Mouse (Mus musculus) embryonic fibroblast, embryonic 13.5 days (primary cell): Measurements from ENCODE around the gene Tlx2. TPM values are rescaled to one million over a fixed set of nuclear protein-coding genes. Genes with fewer than 3 reads are reported as not detected.

Experiments used
- H3K27ac ChIP-seq: 2 replicates; pipeline ENCODE4 v1.5.1; 2012; ENCODE audit warnings: low read length, control low read depth, inconsistent platforms; ENCODE audit not compliant: insufficient read depth
- H3K4me1 ChIP-seq: 2 replicates; pipeline ENCODE4 v1.6.1; 2011; ENCODE audit warnings: low read length; ENCODE audit not compliant: control insufficient read depth, insufficient read depth
- H3K4me3 ChIP-seq: 2 replicates; pipeline ENCODE4 v1.5.1; 2011; ENCODE audit warnings: mild to moderate bottlenecking, control low read depth, low read length; ENCODE audit not compliant: insufficient read depth
- CTCF ChIP-seq: IDR thresholded peaks from 2 replicates; pipeline ENCODE4 v1.5.1; 2011; ENCODE audit warnings: mild to moderate bottlenecking, control low read depth, low read length, moderate library complexity, borderline replicate concordance; ENCODE audit not compliant: insufficient read depth
- POLR2A ChIP-seq: IDR thresholded peaks from 2 replicates; pipeline ENCODE4 v1.6.1; 2011; ENCODE audit warnings: low read depth, mild to moderate bottlenecking, control low read depth, low read length, moderate library complexity
- polyA plus RNA-seq: library from polyadenylated mRNA; stranded (reverse); fragments of >200 nt; gene quantifications from 2 replicates; pipeline ENCODE4 v1.2.4, GENCODE M21; 2011; ENCODE audit warnings: low read depth; ENCODE audit not compliant: missing spikeins, insufficient read length

Tlx2 gene
- polyA plus RNA-seq, 1 experiment = not detected

- TF ChIP-seq POLR2A (no peak), CTCF (no peak)
- no peak overlapping the region for H3K4me3 ChIP-seq
- no peak overlapping the region for H3K27ac ChIP-seq
- H3K4me1 ChIP-seq = peaks cover 5% of the 10 kb centered on the region
Measured at GRCm38 (mm10) chr6:83058725-83059124, 11.4 kb downstream of the Tlx2 start.

GRCm38 (mm10) chr6:83057790-83058189 is 12.3 kb downstream of the Tlx2 start, which contains the start of gene Dqx1:
Gene Dqx1 (plus strand): TSS chr6:83057844.
- H3K4me1 ChIP-seq = peaks cover 5% of the 10 kb centered on the region
- H3K27ac ChIP-seq = no peak within 1 kb of the TSS
- no peak for TF ChIP-seq POLR2A
- no peak for TF ChIP-seq CTCF

GRCm38 (mm10) chr6:83054871-83055431 is 15.1 kb downstream of the Tlx2 start, which contains the start of gene Htra2:
Gene Htra2 (minus strand): TSS chr6:83055273.
- H3K4me1 ChIP-seq = peaks cover 5% of the 10 kb centered on the region

More at GRCm38 (mm10) chr6:83057790-83058189, 12.3 kb downstream of the Tlx2 start, which contains the start of gene Dqx1:
- H3K4me3 ChIP-seq = no peak within 1 kb of the TSS

GRCm38 (mm10) chr6:83054074-83054851 is 15.8 kb downstream of the Tlx2 start, which contains the start of gene Aup1:
Gene Aup1 (plus strand): TSS chr6:83054521.
- peak within 1 kb of the TSS; percentile 69 for H3K4me3 ChIP-seq

More at GRCm38 (mm10) chr6:83054871-83055431, 15.1 kb downstream of the Tlx2 start, which contains the start of gene Htra2:
- Histone ChIP-seq H3K4me3 (peak within 1 kb of the TSS; percentile 69), H3K27ac (peak within 1 kb of the TSS; percentile 74)
- no peak for TF ChIP-seq POLR2A
- peak; percentile 53; the same call in 1 of the 2 replicates for TF ChIP-seq CTCF

GRCm38 (mm10) chr6:83053136-83053960 is 16.7 kb downstream of the Tlx2 start:
- TF ChIP-seq POLR2A (peak; percentile 68), CTCF (no peak)
- peaks cover 5% of the 10 kb centered on the region for H3K4me1 ChIP-seq
- H3K4me3 ChIP-seq = peak overlapping the region; percentile 69
- peak overlapping the region; percentile 74 for H3K27ac ChIP-seq

More at GRCm38 (mm10) chr6:83054074-83054851, 15.8 kb downstream of the Tlx2 start, which contains the start of gene Aup1:
- TF ChIP-seq CTCF = no peak
- peak; percentile 70 for TF ChIP-seq POLR2A
- Histone ChIP-seq H3K27ac (peak within 1 kb of the TSS; percentile 74), H3K4me1 (peaks cover 5% of the 10 kb centered on the region)

- no peak for TF ChIP-seq CTCF
- no peak for TF ChIP-seq POLR2A
- Histone ChIP-seq H3K27ac (no peak overlapping the region), H3K4me3 (no peak overlapping the region), H3K4me1 (no peaks in the 10 kb centered on the region)
Measured at GRCm38 (mm10) chr6:83049367-83049766, 20.7 kb downstream of the Tlx2 start.

- TF ChIP-seq CTCF (no peak), POLR2A (no peak)
- H3K4me1 ChIP-seq = no peaks in the 10 kb centered on the region; the same call in 1 of the 2 replicates
- no peak overlapping the region for H3K27ac ChIP-seq
- no peak overlapping the region for H3K4me3 ChIP-seq
Measured at GRCm38 (mm10) chr6:83044742-83045141, 25.4 kb downstream of the Tlx2 start.

- no peak overlapping the region for H3K4me3 ChIP-seq
- no peak overlapping the region for H3K27ac ChIP-seq
- TF ChIP-seq POLR2A (no peak), CTCF (no peak)
- no peaks in the 10 kb centered on the region; the same call in 1 of the 2 replicates for H3K4me1 ChIP-seq
Measured at GRCm38 (mm10) chr6:83043993-83044392, 26.1 kb downstream of the Tlx2 start.

GRCm38 (mm10) chr6:83043561-83043960 is 26.5 kb downstream of the Tlx2 start:
- Histone ChIP-seq H3K27ac (no peak overlapping the region), H3K4me3 (no peak overlapping the region), H3K4me1 (peaks cover under 1% of the 10 kb centered on the region; the same call in 1 of the 2 replicates)
- no peak for TF ChIP-seq POLR2A
- no peak for TF ChIP-seq CTCF
